Mouse (Mus musculus) MEL (cell line): ENCODE data around the gene H2-K1. TPM values are rescaled to one million over a fixed set of nuclear protein-coding genes. Genes with fewer than 3 reads are reported as not detected.
"Not testable (repeated sequence)": the region's sequence is repeated elsewhere in the genome, so short reads cannot be mapped to it uniquely, and the experiment has no call there.

Source experiments
- DNase-seq: peaks from one replicate; pipeline ENCODE4 v3.0.0; 2011; ENCODE audit warnings: low read depth, low spot score
- H3K27ac ChIP-seq: 2 replicates; pipeline ENCODE4 v1.5.1; 2012; ENCODE audit warnings: low read depth, mild to moderate bottlenecking, control low read depth, low read length, moderate library complexity; ENCODE audit not compliant: control insufficient read depth
- H3K27me3 ChIP-seq, 2 experiments: fragments of 150-350 bp in 1 of 2; sonication (generic) in 1 of 2; 2 replicates each; pipeline ENCODE4 v1.6.1; 2012; ENCODE audit warnings: low read length in 2 of 2, mild to moderate bottlenecking in 2 of 2, improper control_type of control experiment in 1 of 2, moderate library complexity in 1 of 2; ENCODE audit not compliant: insufficient read depth in 2 of 2, control insufficient read depth in 1 of 2
- H3K36me3 ChIP-seq, 2 experiments: 2 replicates each; pipeline ENCODE4 v1.6.1; 2012 to 2014; ENCODE audit warnings: low read length in 2 of 2, improper control_type of control experiment in 1 of 2, inconsistent platforms in 1 of 2, mild to moderate bottlenecking in 1 of 2; ENCODE audit not compliant: insufficient read depth in 2 of 2, control insufficient read depth in 1 of 2
- H3K4me1 ChIP-seq, 2 experiments: fragments of 150-350 bp in 1 of 2; sonication (generic) in 1 of 2; 2 replicates each; pipeline ENCODE4 v1.6.1; 2012; ENCODE audit warnings: low read length in 2 of 2, improper control_type of control experiment in 1 of 2, mild to moderate bottlenecking in 1 of 2; ENCODE audit not compliant: insufficient read depth in 2 of 2, control insufficient read depth in 1 of 2
- H3K4me3 ChIP-seq, 2 experiments: fragments of 150-350 bp in 1 of 2; sonication (generic) in 1 of 2; 2 replicates each; pipeline ENCODE4 v1.5.1; 2012; ENCODE audit warnings: low read depth in 2 of 2, low read length in 2 of 2, mild to moderate bottlenecking in 2 of 2, moderate library complexity in 2 of 2, control low read depth in 1 of 2, improper control_type of control experiment in 1 of 2; ENCODE audit not compliant: control insufficient read depth in 1 of 2, insufficient read depth in 1 of 2
- H3K79me2 ChIP-seq: 2 replicates; pipeline ENCODE4 v1.6.1; 2012; ENCODE audit warnings: mild to moderate bottlenecking, low read length, moderate library complexity; ENCODE audit not compliant: control insufficient read depth, poor library complexity, insufficient read depth
- H3K9ac ChIP-seq: 2 replicates; pipeline ENCODE4 v1.6.1; 2012; ENCODE audit warnings: low read depth, mild to moderate bottlenecking, control low read depth, low read length, moderate library complexity; ENCODE audit not compliant: control insufficient read depth, poor library complexity, severe bottlenecking
- H3K9me3 ChIP-seq: fragments of 150-350 bp; sonication (generic); replicated peaks from 2 replicates; pipeline ENCODE4 v1.6.1; 2012; ENCODE audit warnings: mild to moderate bottlenecking, low read length, improper control_type of control experiment, moderate library complexity; ENCODE audit not compliant: insufficient read depth
- CHD1 ChIP-seq: IDR thresholded peaks from 2 replicates; pipeline ENCODE4 v1.6.1; 2012; ENCODE audit warnings: low read depth, mild to moderate bottlenecking, inconsistent platforms, low read length, improper control_type of control experiment
- E2F4 ChIP-seq: IDR thresholded peaks from 2 replicates; pipeline ENCODE4 v1.6.1; 2011; ENCODE audit warnings: low read depth, low read length, improper control_type of control experiment, borderline replicate concordance
- MXI1 ChIP-seq: IDR thresholded peaks from 2 replicates; pipeline ENCODE4 v1.6.1; 2011; ENCODE audit warnings: mild to moderate bottlenecking, low read depth, low read length, improper control_type of control experiment
- MYB ChIP-seq: IDR thresholded peaks from 2 replicates; pipeline ENCODE4 v1.6.1; 2011; ENCODE audit warnings: mild to moderate bottlenecking, low read depth, low read length, improper control_type of control experiment
- MYC ChIP-seq: IDR thresholded peaks from 2 replicates; pipeline ENCODE4 v1.6.1; 2011; ENCODE audit warnings: low read depth, mild to moderate bottlenecking, low read length, improper control_type of control experiment, moderate library complexity
- NRF1 ChIP-seq: IDR thresholded peaks from 2 replicates; pipeline ENCODE4 v1.6.1; 2014; ENCODE audit warnings: low read depth, mild to moderate bottlenecking, inconsistent platforms, low read length, improper control_type of control experiment, moderate library complexity; ENCODE audit not compliant: poor library complexity, insufficient read depth, severe bottlenecking
- SIN3A ChIP-seq: IDR thresholded peaks from 2 replicates; pipeline ENCODE4 v1.6.1; 2012; ENCODE audit warnings: low read length, improper control_type of control experiment, inconsistent platforms
- ZC3H11A ChIP-seq: IDR thresholded peaks from 2 replicates; pipeline ENCODE4 v1.6.1; 2012; ENCODE audit warnings: low read depth, mild to moderate bottlenecking, inconsistent platforms, low read length, improper control_type of control experiment
- ZMIZ1 ChIP-seq: IDR thresholded peaks from 2 replicates; pipeline ENCODE4 v1.6.1; 2012; ENCODE audit warnings: low read depth, mild to moderate bottlenecking, inconsistent platforms, low read length, improper control_type of control experiment, moderate library complexity
- ZNF384 ChIP-seq: IDR thresholded peaks from 2 replicates; pipeline ENCODE4 v1.6.1; 2012; ENCODE audit warnings: low read depth, mild to moderate bottlenecking, inconsistent platforms, low read length, improper control_type of control experiment
- polyA plus RNA-seq, 2 experiments: library from polyadenylated mRNA; stranded (reverse) in 1 of 2; unstranded in 1 of 2; fragments of >175 nt in 1 of 2; fragments of >200 nt in 1 of 2; gene quantifications; 2 replicates each; pipeline versions ENCODE4 v1.2.1 to v1.2.4; 2012; ENCODE audit warnings: low replicate concordance in 2 of 2, low read depth in 1 of 2; ENCODE audit not compliant: insufficient read length in 2 of 2, insufficient read depth in 1 of 2, missing spikeins in 1 of 2
- total RNA-seq: library from RNA; depleted of rRNA; stranded (reverse); fragments of 300-350 nt; gene quantifications from 2 replicates; pipeline ENCODE4 v1.2.3, GENCODE M21; 2012

The H2-K1 gene
- total and polyA plus RNA-seq, 3 experiments: 81.1 to 113 TPM; not detected in 1

DNA sequence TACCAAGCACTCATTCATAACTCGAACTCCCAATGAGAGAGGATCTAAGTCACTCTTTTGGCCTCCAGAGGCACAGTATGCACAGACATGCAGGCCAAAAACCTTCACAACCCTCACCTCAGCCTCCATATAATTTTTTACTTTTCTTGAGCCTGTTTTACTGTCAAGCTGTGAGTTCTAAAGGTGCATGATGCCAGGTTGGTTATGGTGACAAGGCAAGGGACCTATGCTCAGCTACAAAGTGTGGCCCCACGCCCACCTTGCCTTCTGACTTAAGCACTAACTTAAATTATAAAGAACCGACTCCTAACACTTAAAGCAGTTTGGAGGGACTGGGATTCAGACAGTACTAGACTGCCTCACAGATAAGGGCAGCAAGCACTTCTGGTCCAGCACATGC, 46.8 kb downstream of the H2-K1 start:
- peak; percentile 73; the same call in 1 of the 2 replicates for TF ChIP-seq CHD1
- no peak for TF ChIP-seq NRF1
- Histone ChIP-seq H3K36me3 (peaks cover 10 to 18% of the 10 kb centered on the region in 2 experiments), H3K79me2 (peaks cover 40% of the 10 kb centered on the region), H3K9ac (peak overlapping the region; percentile 99), H3K9me3 (no peaks in the 10 kb centered on the region), H3K27me3 (no peaks in the 10 kb centered on the region), H3K27ac (peak overlapping the region; percentile 95), H3K4me3 (peak overlapping the region; percentile 82 to 87), H3K4me1 (peaks cover 0 to 13% of the 10 kb centered on the region in 2 experiments; a peak in 2 of 4 replicates)
- no peak for DNase-seq

GRCm38 (mm10) chr17:33952879-33953278, 47.3 kb downstream of the H2-K1 start:
- peaks cover 40% of the 10 kb centered on the region for H3K79me2 ChIP-seq
- peak overlapping the region; percentile 95 for H3K27ac ChIP-seq
- no peaks in the 10 kb centered on the region for H3K27me3 ChIP-seq
- peak; percentile 46 for DNase-seq
- peak overlapping the region; percentile 99 for H3K9ac ChIP-seq
- H3K4me3 ChIP-seq: peak overlapping the region; percentile 82 to 87
- TF ChIP-seq MXI1: peak; percentile 41; the same call in 1 of the 2 replicates
- no peak for TF ChIP-seq E2F4
- TF ChIP-seq MYB: 0 out of 2 replicates have a peak, but pooled peaks have one; percentile 14
- 0 out of 2 replicates have a peak, but pooled peaks have one; percentile 36 for TF ChIP-seq ZMIZ1
- 0 out of 2 replicates have a peak, but pooled peaks have one; percentile 53 for TF ChIP-seq CHD1
- TF ChIP-seq ZNF384: no peak
- TF ChIP-seq SIN3A: peak; percentile 64
- 0 out of 2 replicates have a peak, but pooled peaks have one; percentile 33 for TF ChIP-seq MYC
- TF ChIP-seq ZC3H11A: no peak
- peaks cover 10 to 18% of the 10 kb centered on the region in 2 experiments for H3K36me3 ChIP-seq
- H3K4me1 ChIP-seq: peaks cover 0 to 13% of the 10 kb centered on the region in 2 experiments; a peak in 2 of 4 replicates
- no peaks in the 10 kb centered on the region for H3K9me3 ChIP-seq

DNA sequence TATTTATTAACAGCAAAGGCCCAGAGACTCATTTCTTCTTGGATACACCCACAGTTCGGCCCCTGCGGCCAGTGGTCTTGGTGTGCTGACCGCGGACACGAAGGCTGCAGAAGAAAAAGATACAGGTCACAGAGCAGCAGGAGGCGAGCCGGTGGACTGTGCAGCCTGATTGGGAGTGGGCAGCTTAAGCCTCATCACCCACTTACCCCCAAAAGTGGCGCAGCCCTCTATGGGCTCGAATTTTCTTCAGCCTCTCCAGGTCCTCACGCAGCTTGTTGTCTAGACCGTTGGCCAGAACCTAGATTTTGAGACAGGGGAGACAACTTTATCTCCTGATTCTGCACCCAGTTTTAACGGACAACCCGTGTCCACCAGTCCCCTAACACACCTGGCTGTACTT, 48.1 kb downstream of the H2-K1 start:
- H3K9me3 ChIP-seq, DNase-seq, H3K27me3 ChIP-seq: not testable (repeated sequence)
- Histone ChIP-seq H3K4me3 (peak overlapping the region in 1 of 2 experiments; percentile 82; a peak in 2 of 4 replicates), H3K36me3 (peaks cover 10 to 17% of the 10 kb centered on the region in 2 experiments), H3K9ac (peak overlapping the region; percentile 99), H3K27ac (peak overlapping the region; percentile 95), H3K79me2 (peaks cover 39% of the 10 kb centered on the region), H3K4me1 (peaks cover 0 to 13% of the 10 kb centered on the region in 2 experiments; a peak in 2 of 4 replicates)
